14 mouse cellular contexts compared by ENCODE assay signal in the genomic region with DNA sequence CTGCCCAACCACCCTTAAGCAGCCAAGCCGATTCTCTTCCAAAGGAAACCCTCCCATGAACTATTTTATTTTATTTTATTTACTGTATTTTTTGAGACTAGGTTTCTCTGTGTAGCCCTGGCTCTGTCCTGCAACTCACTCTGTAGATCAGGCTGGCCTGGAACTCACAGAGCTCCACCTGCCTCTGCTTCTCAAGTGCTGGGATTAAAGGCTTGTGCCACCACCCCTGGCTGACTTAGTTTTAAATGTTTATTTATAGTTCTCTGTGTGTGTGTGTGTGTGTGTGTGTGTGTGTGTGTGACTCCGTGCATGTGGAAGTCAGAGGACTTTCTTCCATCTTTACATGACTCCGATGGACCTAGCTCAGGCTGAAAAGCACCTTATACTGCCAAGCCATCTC. TPM values are rescaled to one million over a fixed set of nuclear protein-coding genes. Genes with fewer than 3 reads are reported as not detected.
DNase-seq lines count a peak whose midpoint lies in the region; ATAC-seq and TF ChIP-seq lines count a peak whose summit lies in the region.
"Had no signal": no experiment of that assay in that cellular context is flagged by ENCODE, and none has a peak within 500 bp of the region (broad histone marks: within the 10 kb centered on the region; RNA-seq: fewer than 3 reads in every experiment).

No protein-coding gene starts in this region.

- TF ChIP-seq POLR2A in myocyte (IDR thresholded peaks at IDR 0.05; ENCODE audit: insufficient read length, low read depth), result no peak

- ATAC-seq in embryonic facial prominence, embryonic 14.5 days (ENCODE audit: low read depth), result no peak
- no peak for ATAC-seq in heart, embryonic 12.5 days (ENCODE audit: insufficient number of reproducible peaks, low FRiP score)
- no peak for ATAC-seq in forebrain, embryonic 14.5 days
- ATAC-seq: activated CD4-positive, CD25-positive, alpha-beta regulatory T cell, adult 4 months; CD4-positive, CD25-positive, alpha-beta regulatory T cell, adult 4 months; forebrain, embryonic 13.5 days; forebrain, embryonic 16.5 days had no signal

- H3K27me3 ChIP-seq in embryonic facial prominence, embryonic 14.5 days (replicated peaks; ENCODE audit: control insufficient read depth, insufficient read depth, low read length), result no peaks in the 10 kb centered on the region
- no peaks in the 10 kb centered on the region for H3K27me3 ChIP-seq in embryonic facial prominence, embryonic 10.5 days (replicated peaks; ENCODE audit: low read depth, poor library complexity, severe bottlenecking)
- no peaks in the 10 kb centered on the region for H3K27me3 ChIP-seq in heart, embryonic 10.5 days (ENCODE audit: insufficient read depth, poor library complexity, severe bottlenecking)
- no peaks in the 10 kb centered on the region for H3K27me3 ChIP-seq in heart, embryonic 12.5 days (replicated peaks)
- no peaks in the 10 kb centered on the region for H3K27me3 ChIP-seq in myocyte (ENCODE audit: control insufficient read depth, insufficient read depth, insufficient read length)
- no peaks in the 10 kb centered on the region for H3K27me3 ChIP-seq in forebrain, embryonic 14.5 days (replicated peaks; ENCODE audit: control insufficient read depth, insufficient read depth, low read length)
- H3K27me3 ChIP-seq: CH12.LX; embryonic facial prominence, embryonic 13.5 days; forebrain, embryonic 13.5 days; Patski had no signal

- H3K4me2 ChIP-seq in embryonic facial prominence, embryonic 14.5 days (ENCODE audit: low read depth, low read length), result no peak overlapping the region
- H3K4me2 ChIP-seq in heart, embryonic 12.5 days, result no peak overlapping the region
- no peak overlapping the region for H3K4me2 ChIP-seq in myocyte (ENCODE audit: low read depth)
- no peak overlapping the region for H3K4me2 ChIP-seq in forebrain, embryonic 14.5 days (ENCODE audit: low read length)
- H3K4me2 ChIP-seq: embryonic facial prominence, embryonic 13.5 days; forebrain, embryonic 13.5 days had no signal

- peak; percentile 18 for DNase-seq in embryonic facial prominence, embryonic 14.5 days (ENCODE audit: low spot score)
- no peak for DNase-seq in embryonic facial prominence, embryonic 10.5 days (ENCODE audit: low spot score)
- DNase-seq in heart, embryonic 10.5 days (ENCODE audit: low spot score), result no peak
- no peak for DNase-seq in forebrain, embryonic 14.5 days (ENCODE audit: low spot score)

- H3K9ac ChIP-seq in embryonic facial prominence, embryonic 14.5 days (ENCODE audit: low read depth, low read length), result no peak overlapping the region
- no peak overlapping the region for H3K9ac ChIP-seq in heart, embryonic 12.5 days
- H3K9ac ChIP-seq in forebrain, embryonic 14.5 days (ENCODE audit: low read length), result no peak overlapping the region
- H3K9ac ChIP-seq: embryonic facial prominence, embryonic 13.5 days; forebrain, embryonic 13.5 days had no signal

- H3K79me2 ChIP-seq in myocyte (ENCODE audit: control insufficient read depth, insufficient read depth), result peaks cover 7% of the 10 kb centered on the region

- no peak overlapping the region for H3K27ac ChIP-seq in embryonic facial prominence, embryonic 14.5 days (replicated peaks; ENCODE audit: low read depth, low read length)
- H3K27ac ChIP-seq in embryonic facial prominence, embryonic 10.5 days (replicated peaks), result no peak overlapping the region
- peak overlapping the region; percentile 59 for H3K27ac ChIP-seq in heart, embryonic 10.5 days
- H3K27ac ChIP-seq in heart, embryonic 12.5 days (ENCODE audit: poor library complexity, severe bottlenecking), result no peak overlapping the region
- no peak overlapping the region for H3K27ac ChIP-seq in forebrain, embryonic 14.5 days (ENCODE audit: low read depth, low read length)
- H3K27ac ChIP-seq: embryonic facial prominence, embryonic 13.5 days; forebrain, embryonic 13.5 days had no signal

- no peaks in the 10 kb centered on the region for H3K36me3 ChIP-seq in embryonic facial prominence, embryonic 14.5 days (ENCODE audit: control insufficient read depth, insufficient read depth, low read length)
- no peaks in the 10 kb centered on the region for H3K36me3 ChIP-seq in embryonic facial prominence, embryonic 10.5 days (replicated peaks)
- no peaks in the 10 kb centered on the region for H3K36me3 ChIP-seq in heart, embryonic 10.5 days
- H3K36me3 ChIP-seq in heart, embryonic 12.5 days, result no peaks in the 10 kb centered on the region
- H3K36me3 ChIP-seq in myocyte (ENCODE audit: control insufficient read depth, insufficient read depth), result no peaks in the 10 kb centered on the region
- H3K36me3 ChIP-seq in forebrain, embryonic 14.5 days (ENCODE audit: control insufficient read depth, insufficient read depth, low read length), result no peaks in the 10 kb centered on the region
- H3K36me3 ChIP-seq: embryonic facial prominence, embryonic 13.5 days; G1E had no signal

- H3ac ChIP-seq in myocyte (ENCODE audit: control insufficient read depth, insufficient read length), result no peak overlapping the region

- no peaks in the 10 kb centered on the region for H3K9me3 ChIP-seq in embryonic facial prominence, embryonic 14.5 days (ENCODE audit: control insufficient read depth, low read length)
- H3K9me3 ChIP-seq in embryonic facial prominence, embryonic 10.5 days, result 0 out of 2 replicates have a peak, but pooled peaks cover 2% of the 10 kb centered on the region
- no peaks in the 10 kb centered on the region for H3K9me3 ChIP-seq in heart, embryonic 10.5 days
- H3K9me3 ChIP-seq in heart, embryonic 12.5 days (replicated peaks), result peaks cover 13% of the 10 kb centered on the region; the same call in 1 of the 2 replicates
- H3K9me3 ChIP-seq in forebrain, embryonic 14.5 days (replicated peaks; ENCODE audit: control insufficient read depth, low read length), result no peaks in the 10 kb centered on the region
- H3K9me3 ChIP-seq: forebrain, embryonic 13.5 days had no signal

- H3K4me3 ChIP-seq in embryonic facial prominence, embryonic 14.5 days (ENCODE audit: low read depth, low read length), result no peak overlapping the region
- no peak overlapping the region for H3K4me3 ChIP-seq in embryonic facial prominence, embryonic 10.5 days
- no peak overlapping the region for H3K4me3 ChIP-seq in heart, embryonic 10.5 days
- H3K4me3 ChIP-seq in heart, embryonic 12.5 days, result no peak overlapping the region
- no peak overlapping the region for H3K4me3 ChIP-seq in myocyte
- no peak overlapping the region for H3K4me3 ChIP-seq in forebrain, embryonic 14.5 days (ENCODE audit: low read depth, low read length)
- H3K4me3 ChIP-seq: embryonic facial prominence, embryonic 13.5 days; forebrain, embryonic 13.5 days had no signal

- H3K4me1 ChIP-seq in embryonic facial prominence, embryonic 14.5 days (ENCODE audit: control insufficient read depth, insufficient read depth, low read length), result peaks cover 8% of the 10 kb centered on the region
- peaks cover 11% of the 10 kb centered on the region for H3K4me1 ChIP-seq in embryonic facial prominence, embryonic 10.5 days
- peaks cover 21% of the 10 kb centered on the region for H3K4me1 ChIP-seq in heart, embryonic 10.5 days
- H3K4me1 ChIP-seq in heart, embryonic 12.5 days (replicated peaks), result peaks cover 11% of the 10 kb centered on the region
- peaks cover 5% of the 10 kb centered on the region; the same call in 1 of the 2 replicates for H3K4me1 ChIP-seq in forebrain, embryonic 14.5 days (ENCODE audit: control insufficient read depth, insufficient read depth, low read length)

- WGBS in embryonic facial prominence, embryonic 14.5 days, result 73% methylated on average over 3 of the region's 3 CpGs
- WGBS in embryonic facial prominence, embryonic 10.5 days, result 89% methylated on average over 3 of the region's 3 CpGs
- WGBS in heart, embryonic 10.5 days, result 78% methylated on average over 3 of the region's 3 CpGs
- WGBS in heart, embryonic 12.5 days, result 73% methylated on average over 3 of the region's 3 CpGs
- 78% methylated on average over 3 of the region's 3 CpGs for WGBS in forebrain, embryonic 14.5 days

TF ChIP-seq in myocyte, 11 proteins besides CTCF, POLR2A, EP300 and RAD21:
- no peak for TF ChIP-seq MYOG (IDR thresholded peaks at IDR 0.05; ENCODE audit: control insufficient read depth in 1 of 3, insufficient read depth in 1 of 3, insufficient read length in 2 of 3, low read depth in 2 of 3)
- peak; percentile 61 to 81 (median 61) for TF ChIP-seq MYOD1 (IDR thresholded peaks at IDR 0.05; ENCODE audit: control insufficient read depth in 1 of 3, insufficient read length in 2 of 3, low read depth in 2 of 3)
- peak; percentile 44 for TF ChIP-seq TCF12 (IDR thresholded peaks at IDR 0.05; ENCODE audit: insufficient read depth, poor library complexity, severe bottlenecking)

RNA-seq across cellular contexts. Expression of gene Slc9a8, which starts 4.5 kb away (rescaled TPM):
- 13.6 and 17.8 TPM in 2 replicates for polyA plus RNA-seq in embryonic facial prominence, embryonic 14.5 days (2014; fragmentation: Nextera tagmentation; extraction: Ambion mirVana)
- 24.3 and 25.9 TPM in 2 replicates for polyA plus RNA-seq in embryonic facial prominence, embryonic 10.5 days (2016; fragmentation: Nextera tagmentation; extraction: Ambion mirVana)
- 23.0 and 26.0 TPM in 2 replicates for polyA plus RNA-seq in heart, embryonic 10.5 days (2016; fragmentation: Nextera tagmentation; extraction: Ambion mirVana)
- 22.6 and 25.6 TPM in 2 replicates for polyA plus RNA-seq in heart, embryonic 12.5 days (2016; fragmentation: Nextera tagmentation; extraction: Ambion mirVana)
- 26.4 TPM for polyA plus RNA-seq in myocyte (2012; fragmentation: generic; extraction: Trizol)
- 13.8 and 15.9 TPM in 2 replicates for polyA plus RNA-seq in forebrain, embryonic 14.5 days (2014; fragmentation: Nextera tagmentation; extraction: Ambion mirVana)
